In the genomic region with DNA sequence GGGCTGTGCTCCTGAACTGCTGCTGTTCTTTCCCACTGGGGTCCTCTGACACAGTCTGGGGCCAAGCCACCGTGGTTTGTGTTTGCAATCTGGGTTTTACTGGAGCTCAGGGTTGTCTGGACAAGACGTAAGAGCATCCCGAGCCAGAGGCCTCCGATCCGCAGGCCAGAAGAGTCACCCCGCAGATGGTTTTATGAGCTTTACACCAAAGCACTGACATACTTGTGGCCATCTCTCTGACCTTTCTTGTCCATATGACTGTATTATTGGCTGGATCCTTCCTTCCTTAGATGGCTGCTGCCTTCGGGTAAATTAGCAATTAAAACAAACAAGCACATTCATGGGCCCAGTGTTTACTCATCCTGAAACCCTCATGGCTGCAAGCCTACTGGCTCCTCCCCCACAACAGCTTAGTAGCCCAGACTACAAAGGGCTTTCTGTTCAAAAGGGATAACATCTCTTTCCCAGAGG, we compare ENCODE assay signal across 10 mouse cellular contexts.
DNase-seq lines count a peak whose midpoint lies in the region; ATAC-seq and TF ChIP-seq lines count a peak whose summit lies in the region.
"Had no signal": no experiment of that assay in that cellular context is flagged by ENCODE, and none has a peak within 500 bp of the region (broad histone marks: within the 10 kb centered on the region; RNA-seq: fewer than 3 reads in every experiment).

No protein-coding gene starts in this region.

- no peaks in the 10 kb centered on the region for H3K4me1 ChIP-seq in heart, embryonic 11.5 days (ENCODE audit: control insufficient read depth, insufficient read depth, low read length)
- peaks cover 8% of the 10 kb centered on the region; the same call in 1 of the 2 replicates for H3K4me1 ChIP-seq in embryonic facial prominence, embryonic 12.5 days
- no peaks in the 10 kb centered on the region for H3K4me1 ChIP-seq in kidney, adult 2 months (ENCODE audit: control insufficient read depth, insufficient read depth, low read length)
- H3K4me1 ChIP-seq in neural tube, embryonic 13.5 days (replicated peaks): peaks cover 12% of the 10 kb centered on the region; the same call in 1 of the 2 replicates
- H3K4me1 ChIP-seq: liver, embryonic 15.5 days had no signal

- no peaks in the 10 kb centered on the region for H3K36me3 ChIP-seq in heart, embryonic 11.5 days (ENCODE audit: control insufficient read depth, insufficient read depth, low read length)
- H3K36me3 ChIP-seq in embryonic facial prominence, embryonic 12.5 days: no peaks in the 10 kb centered on the region
- H3K36me3 ChIP-seq in kidney, adult 2 months (ENCODE audit: control insufficient read depth, insufficient read depth, low read length): no peaks in the 10 kb centered on the region
- H3K36me3 ChIP-seq in neural tube, embryonic 13.5 days: no peaks in the 10 kb centered on the region
- H3K36me3 ChIP-seq: embryonic facial prominence, embryonic 13.5 days; liver, embryonic 15.5 days had no signal

- 68% methylated on average over 7 of the region's 7 CpGs for WGBS in heart, embryonic 11.5 days (ENCODE audit: insufficient replicate concordance)
- 25% methylated on average over 7 of the region's 7 CpGs for WGBS in embryonic facial prominence, embryonic 12.5 days
- WGBS in kidney, adult 2 months: 35% methylated on average over 7 of the region's 7 CpGs
- 43% methylated on average over 7 of the region's 7 CpGs for WGBS in neural tube, embryonic 13.5 days

- intact Hi-C loops in left cerebral cortex, postnatal 4 days (cut with DNase I): no loop called here

- no peak for TF ChIP-seq CTCF in kidney, adult 2 months (conservative IDR thresholded peaks at IDR 0.05; ENCODE audit: insufficient read depth, insufficient read length, low read depth, low read length)

- no peak for ATAC-seq in heart, embryonic 11.5 days (replicated peaks; ENCODE audit: insufficient number of reproducible peaks, low FRiP score, low TSS enrichment)
- ATAC-seq in embryonic facial prominence, embryonic 12.5 days (ENCODE audit: insufficient number of reproducible peaks, insufficient read depth, low FRiP score, low TSS enrichment): 0 out of 2 replicates have a peak, but pooled peaks have one; percentile 64
- no peak for ATAC-seq in neural tube, embryonic 13.5 days (ENCODE audit: low read depth)
- no peak for ATAC-seq in inflammation-experienced regulatory T-cells, adult 6 months

- H3K4me2 ChIP-seq in heart, embryonic 11.5 days: no peak overlapping the region
- H3K4me2 ChIP-seq in embryonic facial prominence, embryonic 12.5 days (replicated peaks): no peak overlapping the region
- 0 out of 2 replicates have a peak overlapping the region, but pooled peaks have one; percentile 11 for H3K4me2 ChIP-seq in neural tube, embryonic 13.5 days
- H3K4me2 ChIP-seq: embryonic facial prominence, embryonic 13.5 days; liver, embryonic 15.5 days had no signal

- H3K9me3 ChIP-seq in heart, embryonic 11.5 days (replicated peaks; ENCODE audit: control insufficient read depth, low read length): no peaks in the 10 kb centered on the region
- H3K9me3 ChIP-seq in embryonic facial prominence, embryonic 12.5 days: no peaks in the 10 kb centered on the region
- H3K9me3 ChIP-seq in neural tube, embryonic 13.5 days: no peaks in the 10 kb centered on the region
- H3K9me3 ChIP-seq: embryonic facial prominence, embryonic 13.5 days; liver, embryonic 15.5 days had no signal

- no peak overlapping the region for H3K4me3 ChIP-seq in heart, embryonic 11.5 days (ENCODE audit: low read depth, low read length)
- no peak overlapping the region for H3K4me3 ChIP-seq in embryonic facial prominence, embryonic 12.5 days
- no peak overlapping the region for H3K4me3 ChIP-seq in kidney, adult 2 months (ENCODE audit: insufficient read depth, low read depth, low read length)
- H3K4me3 ChIP-seq in neural tube, embryonic 13.5 days: no peak overlapping the region
- H3K4me3 ChIP-seq: embryonic facial prominence, embryonic 13.5 days; liver, embryonic 15.5 days had no signal

- peak; percentile 19 to 31 for DNase-seq in heart, adult 18-20 months
- DNase-seq in kidney, adult 2 months: peak; percentile 51
- DNase-seq in left cerebral cortex, postnatal 4 days: peak; percentile 68
- DNase-seq in liver: no peak

- H3K27ac ChIP-seq in heart, embryonic 11.5 days (ENCODE audit: low read depth, low read length): no peak overlapping the region
- H3K27ac ChIP-seq in embryonic facial prominence, embryonic 12.5 days: no peak overlapping the region
- H3K27ac ChIP-seq in kidney, adult 2 months (ENCODE audit: insufficient read depth, low read depth, low read length): no peak overlapping the region
- H3K27ac ChIP-seq in neural tube, embryonic 13.5 days (replicated peaks): 0 out of 2 replicates have a peak overlapping the region, but pooled peaks have one; percentile 3
- H3K27ac ChIP-seq: liver, embryonic 15.5 days had no signal

- no peaks in the 10 kb centered on the region for H3K27me3 ChIP-seq in heart, embryonic 11.5 days (ENCODE audit: control insufficient read depth, insufficient read depth, low read length)
- no peaks in the 10 kb centered on the region for H3K27me3 ChIP-seq in embryonic facial prominence, embryonic 12.5 days
- H3K27me3 ChIP-seq in kidney, adult 2 months (replicated peaks; ENCODE audit: control insufficient read depth, insufficient read depth, low read length): no peaks in the 10 kb centered on the region
- H3K27me3 ChIP-seq in neural tube, embryonic 13.5 days: no peaks in the 10 kb centered on the region
- H3K27me3 ChIP-seq: liver, embryonic 15.5 days had no signal

- no peak for TF ChIP-seq POLR2A in kidney, adult 2 months (IDR thresholded peaks at IDR 0.05; ENCODE audit: low read depth, low read length)

- no peak overlapping the region for H3K9ac ChIP-seq in heart, embryonic 11.5 days (ENCODE audit: low read depth, low read length)
- H3K9ac ChIP-seq in embryonic facial prominence, embryonic 12.5 days: no peak overlapping the region
- H3K9ac ChIP-seq in neural tube, embryonic 13.5 days: no peak overlapping the region
- H3K9ac ChIP-seq: embryonic facial prominence, embryonic 13.5 days; liver, embryonic 15.5 days had no signal
